Mouse (Mus musculus) T-helper 2 cell (primary cell): ENCODE measurements at regions not wholly inside any gene's neighbourhood (a gene's known extent, or its start where the extent isn't known, plus 50 kb on each side); places are given as distances from the start of the nearest gene placed in this dataset.

Experiments
- in situ Hi-C: fragments of 300-600 bp; cut with MboI, MseI; formaldehyde crosslinking; loops from one replicate; pipeline ENCODE4 v1.15.1; 2025; ENCODE audit warnings: high pct_unique_total_duplicates

DNA sequence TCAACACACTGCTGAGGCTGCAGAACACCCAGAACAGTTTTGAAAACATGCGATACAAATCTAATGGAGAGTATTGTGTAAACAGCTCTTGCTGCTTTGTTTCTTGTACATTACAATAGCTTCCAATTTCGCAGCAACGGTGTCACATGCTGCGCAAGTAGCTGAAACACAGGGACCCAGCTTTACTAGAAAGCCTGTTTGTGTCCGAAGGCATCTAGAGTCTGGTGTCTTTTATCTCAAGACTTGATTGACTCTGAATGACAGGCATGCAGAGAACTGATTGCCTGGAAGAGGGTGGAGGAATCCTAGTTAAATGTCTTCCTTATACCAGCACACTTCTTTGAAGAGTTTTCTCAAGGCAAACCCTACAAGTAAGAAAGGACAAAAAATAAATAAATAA, 66.1 kb upstream of the Fgf10 start:
- in situ Hi-C loops = loop anchor here (25.0 kb wide), 1 partner anchor 984 kb away; no protein-coding TSS in a partner anchor

DNA sequence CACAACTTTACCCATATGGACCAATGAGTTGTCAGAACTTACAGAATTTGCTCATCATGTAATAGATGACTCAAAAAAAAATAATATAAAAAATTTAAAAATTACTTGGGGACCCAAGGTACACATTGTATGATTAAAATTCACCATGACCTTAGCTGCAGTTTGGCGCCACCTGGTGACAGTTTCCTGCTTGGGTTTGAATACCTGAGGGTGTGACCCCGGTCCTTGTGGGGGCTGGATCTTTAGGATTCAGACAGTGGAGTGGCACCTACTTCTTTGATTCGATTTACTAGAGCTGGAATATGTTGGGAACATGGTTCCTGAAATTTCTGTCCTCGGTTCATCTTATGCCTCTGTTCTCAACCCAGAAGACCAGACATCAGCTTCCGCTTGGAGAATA, 72.7 kb upstream of the Fgf10 start:
- in situ Hi-C loops = no loop called here

DNA sequence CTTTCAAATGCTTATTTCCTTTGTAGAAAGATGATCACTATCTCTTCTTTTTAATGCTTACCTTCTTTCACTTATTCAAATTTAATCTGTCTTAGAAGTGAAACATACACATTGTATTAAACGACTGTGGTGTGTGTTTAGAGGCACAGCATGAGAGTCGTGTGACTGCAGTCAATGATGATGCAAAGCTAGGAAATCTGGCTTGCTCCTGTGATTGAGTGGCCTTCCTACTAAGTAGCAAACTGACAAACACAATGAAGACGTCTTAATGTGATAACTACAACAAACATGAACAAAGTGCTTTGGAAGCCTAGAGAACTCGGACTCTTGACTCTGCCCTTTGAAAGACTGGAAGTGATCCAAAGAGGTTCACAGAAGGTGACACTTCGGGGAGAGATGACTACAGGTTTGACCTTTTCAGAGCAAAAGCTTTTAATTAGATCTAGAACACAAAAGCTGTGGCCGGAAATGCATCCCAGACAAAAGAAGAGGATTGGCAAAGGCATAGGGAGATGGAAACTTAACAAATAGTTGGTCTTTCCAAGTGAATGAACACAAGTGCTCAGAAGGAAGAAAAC, 73.3 kb upstream of the Fgf10 start:
- in situ Hi-C loops = no loop called here

DNA sequence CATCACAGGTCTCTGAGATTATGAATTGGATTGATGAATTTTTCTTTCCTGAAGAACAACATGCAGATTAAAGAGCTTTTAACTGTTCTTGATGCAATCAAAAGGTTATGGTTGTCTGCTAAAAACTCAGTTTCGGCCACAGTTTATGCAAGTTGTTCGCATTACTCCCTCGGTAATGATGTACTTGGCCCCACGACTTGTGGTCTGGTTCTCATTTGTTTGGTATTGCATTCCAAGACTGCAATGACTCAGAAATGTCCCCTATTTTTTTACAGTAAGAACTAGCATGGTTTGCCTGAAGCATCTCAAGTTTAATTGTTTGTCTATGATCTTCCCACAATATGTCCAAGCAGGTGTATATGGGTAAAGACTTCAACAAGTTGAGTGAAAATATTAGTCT, 77.5 kb upstream of the Fgf10 start:
- in situ Hi-C loops = no loop called here

DNA sequence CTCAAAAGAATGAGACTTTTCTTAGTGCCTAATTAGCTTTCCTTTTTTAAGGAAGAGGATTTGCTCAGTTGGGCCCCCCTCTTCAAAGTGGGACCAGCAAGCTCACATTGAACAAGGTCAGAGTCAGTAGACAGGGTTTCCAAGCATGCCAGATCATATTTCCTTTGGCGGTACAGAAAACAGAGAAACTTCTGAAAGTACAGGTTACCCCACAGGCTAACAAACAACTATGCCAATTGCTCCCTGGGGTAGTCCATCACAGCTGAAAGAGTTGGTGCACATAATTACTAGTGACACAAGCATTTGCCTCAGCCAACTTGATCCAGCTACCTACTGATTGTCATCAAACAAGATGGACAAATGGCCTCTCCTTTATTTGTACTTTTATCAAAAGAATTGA, 97.0 kb upstream of the Fgf10 start:
- in situ Hi-C loops = no loop called here

DNA sequence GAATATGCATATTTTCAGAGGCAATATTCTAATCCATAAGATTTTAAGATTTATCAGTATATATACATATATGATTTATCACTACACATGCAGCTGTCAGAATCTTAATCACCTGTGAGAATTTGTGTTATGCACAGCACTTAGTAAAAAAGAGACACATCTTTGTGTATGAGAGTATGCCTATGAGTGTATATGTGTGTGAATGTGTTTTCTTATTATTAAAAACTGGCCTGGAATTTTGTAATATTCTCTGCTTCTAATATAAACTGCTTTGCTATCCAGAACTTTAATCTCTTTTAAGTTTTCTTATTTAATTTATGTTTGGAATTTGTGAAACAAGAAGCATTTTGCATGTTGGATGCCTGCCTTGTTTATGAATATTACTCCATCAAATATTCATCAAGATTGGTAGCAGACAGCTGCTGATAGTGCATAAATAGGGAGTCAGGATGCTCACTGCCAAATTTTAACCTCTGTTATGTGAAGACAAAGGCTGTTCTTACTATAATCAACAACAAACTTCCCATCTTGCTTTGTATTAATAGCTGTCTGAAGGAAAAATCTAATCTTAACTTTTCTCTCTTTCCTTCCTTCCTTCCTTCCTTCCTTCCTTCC, 104.3 kb upstream of the Fgf10 start:
- in situ Hi-C loops = no loop called here

DNA sequence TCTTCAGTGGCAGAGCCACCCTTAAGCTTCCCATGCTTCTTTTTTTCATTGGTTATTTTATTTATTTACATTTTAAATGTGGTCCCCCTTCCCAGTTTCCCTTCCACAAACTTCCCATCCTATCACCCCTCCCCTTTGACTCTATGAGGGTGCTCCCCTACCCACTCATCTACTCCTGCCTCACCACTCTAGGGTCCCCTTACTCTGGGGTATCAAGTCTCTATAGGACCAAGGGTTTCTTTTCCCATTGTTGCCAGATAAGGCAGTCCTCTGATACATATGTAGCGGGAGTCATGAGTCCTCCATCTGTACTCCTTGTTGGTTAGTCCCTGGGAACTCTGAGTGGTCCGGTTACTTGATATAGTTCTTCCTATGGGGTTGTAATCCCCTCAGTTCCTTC, 110.6 kb upstream of the Fgf10 start:
- in situ Hi-C loops = no loop called here

DNA sequence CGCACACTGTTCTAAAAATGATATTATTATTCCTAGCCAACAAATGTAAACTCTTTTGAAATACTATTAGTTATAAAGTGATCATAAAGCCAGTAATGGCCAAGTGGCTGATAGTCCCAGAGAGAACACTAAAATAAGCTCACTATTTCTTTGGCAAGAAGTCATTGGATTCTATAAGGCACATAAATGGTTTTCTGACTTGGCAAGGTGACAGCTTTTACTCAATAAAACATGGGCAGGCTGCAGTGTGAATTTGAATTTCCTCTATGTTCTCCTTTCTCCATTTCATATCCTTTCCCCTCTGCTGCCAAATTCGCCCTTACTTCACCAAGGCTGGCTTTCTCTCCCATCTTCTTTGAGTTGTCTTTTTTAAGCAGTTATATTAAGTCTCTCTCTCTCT, 117.6 kb upstream of the Fgf10 start:
- in situ Hi-C loops = no loop called here

DNA sequence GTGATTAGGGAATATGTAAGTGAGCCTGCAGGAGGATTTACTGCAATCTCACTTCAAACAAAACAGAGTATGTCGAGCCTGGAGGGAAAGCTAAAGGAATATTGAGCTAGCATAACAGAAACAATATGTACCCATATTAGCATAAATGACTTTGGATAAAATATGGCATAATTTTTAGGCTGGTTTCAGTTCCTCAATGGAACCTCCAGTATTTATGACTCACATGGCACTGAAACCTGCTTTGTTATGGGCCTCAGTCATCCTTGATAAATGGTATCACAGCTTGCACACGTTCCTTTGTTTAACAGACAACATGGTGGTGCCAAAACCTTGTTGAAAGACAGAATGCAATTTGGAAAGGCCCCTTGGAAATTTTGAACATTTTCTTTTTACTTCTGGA, 130.8 kb upstream of the Fgf10 start:
- in situ Hi-C loops = no loop called here

DNA sequence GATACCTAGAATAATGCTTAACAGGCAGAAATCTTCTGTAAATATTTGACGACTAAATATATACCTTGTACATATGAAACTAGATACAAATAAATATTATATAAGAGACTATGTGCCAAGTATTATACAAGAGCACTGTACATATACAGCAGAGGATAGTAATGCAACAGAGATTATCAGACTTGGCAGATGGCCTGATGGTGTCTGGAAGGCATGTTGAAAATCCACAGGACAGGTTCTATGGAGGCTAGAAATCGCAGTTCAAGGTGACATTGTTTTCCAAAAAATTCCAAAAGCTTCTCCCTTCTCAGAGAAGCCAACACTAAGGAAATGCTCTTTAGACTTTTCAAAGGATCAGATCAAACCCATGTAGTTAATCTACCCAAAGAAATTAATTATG, 126.9 kb upstream of the Mrps30 start:
- in situ Hi-C loops = no loop called here

DNA sequence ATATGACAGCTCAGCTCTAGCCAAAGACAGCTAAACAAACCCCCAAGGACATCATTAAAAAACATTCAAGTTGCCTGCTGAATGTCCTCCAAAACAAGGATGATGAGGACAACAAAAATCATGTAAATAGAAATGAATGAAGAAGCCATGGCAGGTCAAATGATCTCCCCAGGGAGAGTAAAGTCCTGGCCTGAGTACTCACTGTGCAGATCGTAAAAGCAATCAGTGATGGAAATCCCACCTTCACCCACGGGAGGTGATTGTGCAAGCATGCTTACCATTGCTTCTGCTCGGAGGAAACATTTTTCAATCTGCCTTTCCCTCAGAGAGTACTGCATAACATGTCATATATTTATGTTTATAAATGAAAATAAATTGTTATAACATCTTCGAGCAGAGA, 119.1 kb upstream of the Mrps30 start:
- in situ Hi-C loops = no loop called here

DNA sequence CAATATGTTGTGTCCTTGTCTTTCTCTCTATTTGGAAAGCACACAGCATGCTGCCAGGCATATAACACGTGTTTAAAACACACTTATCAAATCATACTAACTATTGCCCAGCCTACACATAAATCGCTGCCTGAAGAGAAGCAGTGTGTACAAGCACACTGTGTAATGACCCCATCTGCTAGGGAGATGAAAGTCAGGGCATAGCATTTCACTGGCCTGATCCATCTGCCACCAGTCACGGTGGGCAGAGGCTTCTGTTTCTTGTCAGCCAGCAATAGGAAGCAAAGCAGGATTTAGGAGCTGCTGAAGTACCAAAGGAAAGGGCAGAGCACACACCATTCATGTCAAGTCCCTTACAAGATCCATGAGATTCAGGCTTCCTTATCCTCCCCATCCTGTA, 103.6 kb upstream of the Mrps30 start:
- in situ Hi-C loops = no loop called here

DNA sequence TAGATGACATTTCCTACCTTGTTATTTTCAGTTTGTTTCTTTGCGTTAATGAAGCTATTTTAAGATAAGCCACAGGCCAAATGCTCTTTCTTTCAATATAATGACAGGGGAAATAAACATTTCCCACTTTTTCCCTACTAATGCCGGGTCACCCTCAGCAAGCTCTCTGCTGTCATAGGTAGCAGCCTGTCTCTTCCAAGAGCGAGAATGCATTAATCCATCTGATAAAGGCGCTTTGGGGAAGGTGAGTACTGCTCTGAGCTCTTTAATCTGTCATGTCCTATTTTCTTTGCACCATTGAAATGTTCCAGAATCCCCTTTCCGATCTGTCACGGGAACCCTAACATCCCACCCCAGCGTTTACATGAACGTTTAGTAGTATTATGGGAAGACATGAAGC, 96.0 kb upstream of the Mrps30 start:
- in situ Hi-C loops = no loop called here

DNA sequence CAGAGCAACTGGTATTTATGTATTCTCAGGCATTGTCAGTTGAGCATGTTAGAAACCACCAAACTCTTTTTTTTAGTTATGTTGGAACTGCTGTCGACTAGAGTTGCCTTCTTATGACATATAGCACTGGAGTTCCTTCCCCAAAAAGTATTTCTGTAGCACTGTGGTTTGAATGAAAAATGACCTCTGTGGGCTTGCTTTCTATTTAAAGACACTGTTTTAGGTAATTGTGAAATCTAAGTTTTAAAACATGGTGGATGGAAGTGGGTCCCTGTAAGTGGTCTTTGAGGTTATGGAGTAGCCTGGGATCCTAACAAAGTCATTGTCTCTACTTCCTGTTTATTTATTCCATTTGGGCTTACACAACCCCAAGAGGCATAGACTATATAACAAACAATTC, 93.2 kb upstream of the Mrps30 start:
- in situ Hi-C loops = no loop called here

DNA sequence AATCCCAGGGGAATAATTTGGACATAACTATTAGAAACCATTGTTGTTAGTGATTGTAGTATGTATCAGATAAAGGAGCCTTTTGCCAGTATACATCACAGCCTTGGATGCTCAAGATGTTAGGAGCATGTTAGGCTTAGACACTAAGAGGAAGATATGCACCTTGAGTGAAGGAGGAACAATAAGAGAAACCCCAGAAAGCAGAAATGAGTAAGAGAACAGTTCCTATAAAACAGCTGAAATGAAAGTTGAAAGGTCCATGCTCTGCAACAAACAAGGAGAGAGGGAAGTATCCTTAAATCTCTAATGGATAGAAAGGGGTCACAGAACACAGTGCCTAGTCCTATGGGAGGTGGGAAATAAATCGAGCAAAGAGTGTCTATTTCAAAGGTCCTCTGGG, 91.4 kb upstream of the Mrps30 start:
- in situ Hi-C loops = no loop called here

DNA sequence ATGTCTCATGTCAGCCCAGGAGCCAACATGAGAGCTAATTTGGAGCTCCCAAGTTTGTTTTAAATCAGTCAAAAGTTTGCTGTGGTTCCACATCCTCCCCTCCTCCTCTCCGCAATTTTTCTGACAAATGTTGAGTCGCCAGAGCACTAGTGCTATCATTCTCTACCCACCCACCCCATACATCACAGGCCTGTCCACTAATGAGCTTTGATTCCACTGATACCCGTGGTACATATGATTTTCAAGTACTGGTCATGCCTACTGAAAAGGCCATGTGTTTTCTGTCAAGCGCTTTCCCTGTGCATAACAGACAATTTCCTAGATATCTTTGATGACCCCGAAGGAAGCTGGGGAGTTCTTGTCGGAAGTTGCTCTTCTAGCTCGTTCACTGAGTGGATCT, 85.5 kb upstream of the Mrps30 start:
- in situ Hi-C loops = no loop called here

DNA sequence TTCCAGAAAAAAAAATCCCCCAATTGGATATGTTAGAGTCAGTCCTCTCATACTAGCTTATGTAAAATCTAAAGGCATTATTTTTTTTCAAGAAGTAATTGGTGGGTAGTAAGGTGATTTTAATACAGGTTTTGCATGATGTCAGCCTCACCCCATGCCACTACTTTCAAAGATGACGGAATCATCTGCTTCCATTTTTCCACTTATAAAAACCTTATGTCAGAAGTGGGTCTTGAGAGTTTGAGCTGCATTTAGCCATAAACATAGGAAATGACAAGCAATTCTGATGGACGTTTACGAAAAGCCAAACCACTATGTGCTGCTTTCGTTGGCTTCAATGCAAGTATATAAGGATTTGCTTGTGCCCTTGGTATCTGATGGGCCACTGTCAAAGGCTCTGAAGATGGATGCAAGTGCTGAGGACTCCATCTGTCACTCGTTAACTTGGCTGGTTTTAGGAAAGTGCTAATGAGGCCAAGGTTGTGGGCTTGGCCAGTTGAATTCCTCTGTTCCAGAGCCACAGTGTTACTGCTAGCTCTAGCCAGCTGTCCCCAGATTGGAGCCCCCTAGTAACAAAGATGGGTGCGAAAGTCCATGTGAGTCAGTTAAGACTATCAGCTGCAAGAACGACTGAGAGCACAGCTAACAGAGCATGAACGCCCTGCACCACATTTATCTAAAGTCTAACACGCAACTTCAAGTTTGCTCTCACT, 72.8 kb upstream of the Mrps30 start:
- in situ Hi-C loops = no loop called here

DNA sequence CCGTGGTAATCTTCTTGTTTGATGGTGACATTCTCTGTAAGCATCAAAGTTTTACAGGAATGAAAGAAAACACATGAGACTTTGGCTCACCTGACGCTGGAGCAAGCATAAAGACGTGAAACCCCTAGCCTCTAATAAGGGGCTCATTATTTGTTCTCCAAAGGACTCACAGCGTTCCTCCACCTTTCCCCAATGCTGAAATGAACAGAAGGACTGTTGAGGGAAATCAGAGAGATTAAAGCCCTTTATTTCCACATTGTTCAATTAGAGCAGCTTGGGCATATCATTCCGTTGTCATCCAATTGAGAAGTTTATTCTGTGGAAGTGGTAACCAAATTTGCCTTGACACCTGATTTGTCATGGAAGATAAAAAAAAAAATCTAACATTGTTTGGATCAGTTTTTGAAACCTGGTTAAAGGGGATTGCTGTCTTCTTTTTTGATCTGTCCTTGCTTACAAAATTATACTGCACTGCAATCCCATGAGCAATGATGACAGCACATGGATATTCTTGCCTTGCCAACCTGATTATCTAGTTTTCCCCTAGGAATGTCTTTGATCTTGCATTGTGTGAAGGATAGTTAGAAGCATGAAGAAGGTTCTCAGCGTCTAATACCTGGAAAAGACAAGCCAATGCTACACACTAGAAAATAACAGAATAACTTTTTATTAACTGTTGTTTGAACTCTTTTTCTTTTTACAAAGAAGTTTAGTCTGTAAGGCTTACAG, 62.1 kb upstream of the Mrps30 start:
- in situ Hi-C loops = no loop called here

DNA sequence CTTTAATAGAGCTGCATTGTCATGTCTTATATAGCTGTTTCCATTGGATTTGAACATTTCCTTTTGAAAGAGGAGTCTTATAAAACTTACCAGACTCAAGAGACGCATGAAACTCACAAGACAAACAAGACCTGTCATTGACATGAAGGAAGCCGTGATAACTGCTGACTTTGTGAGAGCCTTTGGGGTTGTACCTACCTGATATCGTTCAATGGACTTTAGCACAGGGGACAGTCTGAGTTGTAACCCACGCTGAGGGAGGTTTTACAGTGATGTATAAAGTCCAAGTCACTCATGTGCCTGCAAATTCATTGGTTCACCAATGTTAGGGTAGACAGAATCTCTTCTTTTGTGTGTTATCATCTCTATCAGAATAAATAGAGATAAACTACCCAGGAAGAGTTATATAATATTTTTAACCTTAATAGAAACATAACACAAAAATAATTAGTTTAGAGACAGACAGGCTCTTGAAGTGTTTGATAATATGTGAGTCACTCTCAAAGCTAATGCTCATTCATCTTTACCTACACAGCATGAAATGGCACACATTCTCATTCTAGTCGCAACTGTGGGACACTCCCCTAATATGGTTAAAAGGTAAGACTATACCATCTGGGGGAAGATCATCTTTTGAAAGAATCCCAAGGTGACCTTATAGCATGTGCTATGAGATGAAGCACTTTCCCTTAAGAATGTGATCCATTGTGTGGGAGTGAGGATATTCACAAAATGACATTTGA, 54.4 kb upstream of the Mrps30 start:
- in situ Hi-C loops = no loop called here
